Mouse (Mus musculus) heart, postnatal 4 days (tissue): ENCODE data around the gene Glis1. TPM values are rescaled to one million over a fixed set of nuclear protein-coding genes. Genes with fewer than 3 reads are reported as not detected.

Source experiments
- DNase-seq: peaks from one replicate; pipeline ENCODE4 v3.0.0; 2021
- total RNA-seq, 2 experiments: library from RNA; stranded (reverse); gene quantifications; 2 replicates each; pipeline ENCODE4 v1.2.3; 2021

Glis1 gene
- total RNA-seq, 2 experiments from 2014 or later = 0.26 to 0.79 TPM

DNA sequence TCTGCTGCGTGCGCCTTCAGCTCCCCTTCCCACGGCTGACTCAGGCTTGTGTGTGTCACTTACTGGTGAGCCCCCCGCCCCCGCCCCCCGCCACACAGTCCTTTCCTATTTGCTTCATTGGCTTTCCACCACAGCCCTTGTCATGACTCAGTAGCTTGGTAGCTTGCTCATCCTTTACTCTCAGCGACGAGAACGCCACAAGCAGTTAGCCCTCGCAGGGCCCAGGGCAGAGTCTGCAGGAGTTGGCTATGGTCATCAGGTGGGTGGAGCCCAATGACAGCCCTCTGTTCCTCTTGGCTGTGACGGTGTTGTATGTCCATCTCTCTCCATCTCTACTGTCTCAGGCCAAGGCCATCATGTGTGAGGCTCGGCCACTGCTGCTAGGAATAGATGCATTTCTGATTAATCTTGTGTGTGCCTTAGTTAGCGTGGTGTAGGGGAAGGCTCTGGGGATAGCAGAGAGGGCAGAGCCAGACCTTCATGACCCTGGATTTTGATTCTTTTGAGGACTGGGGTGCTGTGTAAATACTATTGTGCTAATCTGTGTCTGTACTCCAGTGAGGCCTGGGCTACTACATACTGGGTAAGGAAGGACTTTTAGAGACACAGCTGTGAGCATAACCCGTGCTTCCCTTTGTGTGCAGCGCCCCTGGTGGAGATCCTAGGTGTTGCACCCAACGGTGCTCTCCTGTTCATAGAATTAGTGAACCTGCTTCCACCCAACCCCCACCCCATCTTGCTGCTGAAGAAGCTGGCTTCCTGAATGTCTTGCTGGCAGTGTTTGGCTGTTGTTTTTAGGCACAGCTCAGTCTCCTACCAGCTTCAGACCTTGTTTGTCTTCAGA lies 19.0 kb downstream of the Glis1 start:
- peak; percentile 93 for DNase-seq

DNA sequence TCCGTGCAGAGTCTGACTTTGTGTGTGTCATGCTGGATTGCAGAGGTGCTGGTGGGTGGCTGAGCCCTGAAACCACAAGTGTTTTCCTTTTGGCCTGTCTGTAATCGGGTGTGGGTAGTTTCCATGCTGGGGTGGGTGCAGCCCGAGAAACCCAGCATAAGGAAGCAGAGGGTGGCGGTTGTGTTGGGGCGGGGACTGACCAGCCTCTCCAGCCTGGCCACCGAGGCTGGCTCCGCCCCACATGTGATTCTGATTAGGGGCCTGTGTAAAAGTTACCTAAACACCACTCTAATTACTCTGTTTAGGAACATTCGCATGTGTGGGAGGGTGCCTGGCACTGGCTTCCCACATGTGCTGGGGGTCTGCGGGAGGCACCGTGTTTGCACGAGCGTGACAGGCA lies 23.2 kb downstream of the Glis1 start:
- DNase-seq = no peak

DNA sequence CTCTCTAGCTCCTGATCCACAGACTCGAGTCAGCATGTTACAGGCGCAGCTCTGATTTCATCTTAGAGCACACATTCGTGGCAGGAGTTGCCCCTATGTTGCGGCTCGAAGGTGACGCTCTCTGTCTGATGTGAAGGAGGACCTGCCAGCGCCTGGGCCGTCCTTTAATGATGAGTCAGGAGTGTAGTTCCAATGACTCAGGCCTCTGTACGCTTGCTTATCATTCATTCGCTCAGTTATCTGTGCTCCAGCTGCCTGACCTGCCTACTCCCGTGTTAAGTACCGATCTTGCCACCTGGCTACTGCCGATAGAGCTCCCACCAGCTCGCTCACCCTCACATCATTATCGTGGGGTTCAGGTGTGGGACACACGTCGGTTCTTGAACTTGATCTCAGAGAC lies 24.5 kb downstream of the Glis1 start:
- no peak for DNase-seq

DNA sequence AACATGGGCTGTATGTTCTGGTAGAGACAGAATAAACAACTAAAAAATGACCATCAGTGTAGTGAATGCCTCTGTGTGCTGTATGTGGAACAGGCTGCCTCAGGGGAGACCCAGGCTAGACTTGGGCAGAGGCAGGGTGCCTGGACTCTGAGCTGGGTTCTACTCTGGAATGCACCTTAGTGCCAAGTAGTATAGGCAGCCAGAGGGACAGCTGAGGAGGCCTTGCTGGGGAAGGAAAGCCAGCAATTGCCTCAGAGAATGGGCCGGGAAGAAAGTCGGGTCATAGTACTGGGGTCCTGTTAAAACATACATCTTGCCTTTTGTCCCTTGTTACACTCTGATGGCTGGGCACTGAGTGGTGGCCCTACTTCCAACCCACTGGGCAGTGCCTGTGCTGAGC lies 25.1 kb downstream of the Glis1 start:
- no peak for DNase-seq

DNA sequence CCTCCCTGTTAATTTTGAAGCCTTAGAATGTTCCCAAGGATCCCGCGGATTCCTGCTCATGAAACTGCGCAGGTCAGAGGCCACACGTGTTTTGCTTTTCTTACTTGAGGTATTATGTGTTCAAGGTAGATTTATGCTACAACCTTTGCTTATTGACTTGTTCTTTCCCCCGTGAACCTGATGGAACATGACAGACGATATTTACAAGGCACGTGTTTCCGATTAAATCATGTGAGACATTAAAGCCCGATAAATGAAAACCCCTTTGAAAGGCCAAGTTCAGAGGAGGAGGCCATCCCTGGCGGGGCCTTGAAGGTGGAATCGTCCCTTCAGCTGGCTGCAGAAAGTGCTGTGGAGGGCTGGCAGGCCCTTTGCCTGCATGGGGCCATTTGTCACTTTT lies 26.1 kb downstream of the Glis1 start:
- DNase-seq = no peak

DNA sequence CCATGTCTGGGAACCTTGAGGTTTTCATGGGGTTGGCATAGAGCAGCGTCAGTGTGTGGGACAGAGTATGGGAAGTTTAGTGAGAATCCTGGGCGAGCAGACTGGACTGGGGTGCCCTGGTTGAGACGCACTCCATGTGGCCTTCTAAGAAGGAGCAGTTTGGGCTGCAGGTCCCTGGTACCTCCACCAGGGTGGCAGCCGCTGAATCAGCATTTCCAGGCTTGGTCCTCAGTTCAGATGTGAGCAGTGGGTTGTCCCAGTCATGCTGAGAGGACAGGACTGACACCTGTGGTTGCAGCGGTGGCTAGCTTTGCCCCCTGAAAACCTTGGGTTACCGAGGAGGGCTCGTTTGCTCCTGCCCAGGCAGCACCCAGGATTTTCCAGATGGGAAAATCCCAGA lies 33.4 kb downstream of the Glis1 start:
- peak; percentile 21 for DNase-seq

DNA sequence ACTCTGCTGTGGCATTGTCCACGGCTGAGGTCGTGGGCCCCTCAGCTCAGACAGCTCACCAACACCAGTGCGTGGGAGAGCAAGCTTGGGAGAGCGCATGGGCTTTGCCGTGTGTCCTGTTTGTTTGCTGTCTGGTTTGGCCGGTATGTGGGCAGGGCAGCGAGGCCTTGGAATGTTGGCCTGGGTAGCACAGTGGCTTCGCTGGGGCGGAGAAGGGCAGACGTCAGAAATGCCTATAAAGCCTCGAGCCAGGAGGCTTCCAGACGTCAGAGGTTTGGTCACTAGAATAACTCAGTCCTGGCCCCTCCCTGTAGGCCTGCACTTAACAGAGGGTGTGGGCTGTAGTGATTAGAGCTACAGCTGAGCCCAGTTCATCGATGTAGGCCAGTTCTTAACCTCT lies 33.9 kb downstream of the Glis1 start:
- peak; percentile 57 for DNase-seq

DNA sequence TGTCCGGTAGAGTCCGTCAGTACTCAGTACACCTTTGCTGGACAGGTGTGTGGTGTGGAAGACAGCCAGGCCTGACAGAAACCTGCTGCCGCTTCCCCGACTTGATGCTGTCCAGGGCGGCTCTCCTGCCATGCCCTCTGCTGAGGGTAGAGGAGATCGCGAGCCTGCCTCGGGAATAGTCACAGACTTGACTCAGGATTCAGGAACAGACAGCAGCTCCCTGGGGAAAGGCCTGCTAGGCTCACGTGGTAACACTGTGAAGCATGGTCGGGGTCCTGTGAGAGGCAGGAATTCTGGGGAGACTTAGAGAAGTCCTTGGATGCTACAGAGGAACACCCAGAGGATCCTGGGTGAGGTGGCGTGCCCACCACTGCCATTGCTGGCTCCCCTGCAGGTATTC lies 34.4 kb downstream of the Glis1 start:
- no peak for DNase-seq

DNA sequence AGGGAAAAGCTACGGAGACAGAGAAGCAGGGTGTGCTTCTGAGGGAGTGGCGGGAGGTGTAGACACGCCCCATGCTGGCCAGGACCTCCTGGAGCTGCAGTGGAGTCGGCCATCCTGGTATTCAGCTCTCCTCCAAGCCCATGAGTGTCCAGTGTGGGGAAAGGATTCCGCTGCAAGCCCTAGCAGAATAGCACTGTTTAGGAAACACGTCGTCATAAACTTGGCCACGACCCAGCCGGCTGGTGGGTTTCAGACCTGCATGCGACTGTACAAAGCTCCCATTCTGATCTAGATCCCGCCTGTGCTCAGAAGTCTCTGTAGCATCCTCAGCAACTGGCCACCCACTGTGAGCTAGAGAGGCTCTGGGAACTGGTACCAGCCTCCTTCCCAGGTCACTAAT lies 41.9 kb downstream of the Glis1 start:
- no peak for DNase-seq

DNA sequence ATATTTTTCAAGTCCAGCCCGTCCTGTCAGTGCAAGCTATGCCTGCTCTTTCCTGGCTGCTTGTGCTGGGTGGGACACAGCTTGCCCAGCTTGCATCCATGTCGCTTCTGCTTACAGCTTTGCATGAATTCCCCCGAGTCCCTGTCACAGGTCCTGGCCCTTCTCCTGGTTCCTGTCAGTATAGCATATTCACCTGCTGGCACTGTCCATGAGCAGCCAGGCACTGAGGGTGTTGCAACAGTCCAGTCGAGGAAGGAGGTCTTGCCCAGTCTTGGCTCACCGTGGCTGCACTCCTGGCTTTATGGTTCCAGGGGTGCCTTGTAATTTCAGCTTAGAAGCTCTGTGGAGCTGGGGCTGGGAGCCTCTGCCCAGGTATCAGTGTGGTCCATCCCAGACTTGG lies 44.6 kb downstream of the Glis1 start:
- DNase-seq = no peak

DNA sequence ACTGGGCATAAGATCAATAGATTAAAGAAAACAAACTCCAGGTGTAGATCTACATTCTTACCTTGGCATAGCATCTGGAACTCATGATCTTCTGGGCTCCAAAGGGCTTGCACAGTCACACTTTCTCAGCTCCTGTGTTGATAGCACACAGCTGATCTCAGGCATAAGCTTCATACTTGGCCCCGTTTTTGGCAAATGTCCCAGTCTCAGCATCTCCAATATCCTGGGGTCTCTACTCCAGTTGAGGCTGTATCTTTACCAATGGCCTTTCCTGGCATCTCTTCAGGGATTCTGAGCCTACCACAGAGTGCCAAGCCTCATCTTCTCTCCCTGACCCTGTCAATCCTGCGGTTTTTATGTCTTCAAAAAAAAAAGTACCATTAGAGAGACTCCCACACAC lies 48.1 kb downstream of the Glis1 start:
- DNase-seq = no peak

DNA sequence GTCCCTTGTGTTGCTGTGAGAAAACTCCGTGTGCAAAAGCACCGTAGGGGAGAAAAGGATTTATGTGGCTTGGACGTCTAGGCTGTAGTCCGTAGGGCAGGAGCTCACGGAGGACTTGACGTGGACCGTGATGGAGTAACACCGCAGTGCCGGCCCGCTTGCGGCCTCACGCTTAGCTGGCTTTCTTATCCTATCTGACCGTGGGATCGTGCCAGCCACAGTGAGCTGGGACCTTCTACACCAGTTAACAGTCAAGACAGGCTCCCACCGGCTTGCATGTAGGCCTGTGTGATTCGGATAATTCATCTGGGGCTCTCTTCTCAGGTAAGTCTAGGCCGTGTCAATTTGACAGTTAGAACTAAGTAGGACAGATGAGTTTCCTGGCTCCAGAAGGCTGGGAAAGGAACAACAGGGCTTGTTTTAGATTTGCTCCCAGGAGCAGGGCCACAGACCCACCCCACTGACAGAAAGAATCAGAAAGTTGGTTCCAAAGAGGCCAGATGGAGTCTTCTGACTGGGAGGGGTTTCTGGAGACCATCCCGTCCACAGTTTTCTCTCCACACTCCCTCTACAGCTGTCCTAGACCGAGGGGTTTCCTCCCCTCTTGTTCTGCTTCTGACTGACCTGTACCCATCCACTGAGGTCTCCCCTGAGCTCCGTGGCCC lies 49.3 kb downstream of the Glis1 start:
- DNase-seq = no peak

DNA sequence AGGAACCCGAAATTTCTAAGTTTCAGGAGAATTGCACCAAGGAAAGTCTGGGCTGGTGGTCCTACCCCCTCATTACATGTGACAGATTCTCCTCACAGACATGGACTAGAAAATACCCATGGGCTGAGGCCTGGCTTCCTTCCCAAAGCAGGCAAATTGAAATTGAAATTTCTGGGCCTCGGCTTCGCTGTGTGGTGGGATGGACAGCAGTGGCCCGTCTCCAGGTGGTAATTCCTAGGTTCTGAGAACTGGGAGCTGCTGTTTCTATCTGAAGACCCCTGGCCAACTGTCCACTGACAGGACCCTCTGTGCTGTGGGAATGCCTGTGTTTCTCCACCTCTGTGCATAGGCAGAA lies 49.8 kb downstream of the Glis1 start:
- no peak for DNase-seq

DNA sequence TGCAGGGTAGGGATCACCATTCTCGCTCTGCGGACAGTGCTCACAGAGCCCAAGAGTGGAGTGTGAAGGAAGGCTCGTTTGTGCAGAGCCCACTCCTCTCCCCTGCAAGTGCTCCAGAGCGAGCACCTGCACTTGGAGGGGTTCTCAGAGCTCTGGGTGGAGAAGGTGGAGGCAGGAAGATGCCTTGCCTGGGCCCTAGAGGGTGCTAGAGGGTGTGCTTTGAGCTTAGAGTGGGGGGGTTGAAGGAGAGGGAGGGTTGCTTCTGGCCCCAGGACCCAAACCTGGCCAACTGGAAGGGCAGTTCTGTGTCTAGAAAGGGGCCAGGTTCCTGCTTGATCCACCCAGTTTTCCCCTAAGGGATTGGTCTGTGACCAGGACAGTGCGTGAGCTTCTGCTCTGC lies 51.5 kb downstream of the Glis1 start:
- no peak for DNase-seq

DNA sequence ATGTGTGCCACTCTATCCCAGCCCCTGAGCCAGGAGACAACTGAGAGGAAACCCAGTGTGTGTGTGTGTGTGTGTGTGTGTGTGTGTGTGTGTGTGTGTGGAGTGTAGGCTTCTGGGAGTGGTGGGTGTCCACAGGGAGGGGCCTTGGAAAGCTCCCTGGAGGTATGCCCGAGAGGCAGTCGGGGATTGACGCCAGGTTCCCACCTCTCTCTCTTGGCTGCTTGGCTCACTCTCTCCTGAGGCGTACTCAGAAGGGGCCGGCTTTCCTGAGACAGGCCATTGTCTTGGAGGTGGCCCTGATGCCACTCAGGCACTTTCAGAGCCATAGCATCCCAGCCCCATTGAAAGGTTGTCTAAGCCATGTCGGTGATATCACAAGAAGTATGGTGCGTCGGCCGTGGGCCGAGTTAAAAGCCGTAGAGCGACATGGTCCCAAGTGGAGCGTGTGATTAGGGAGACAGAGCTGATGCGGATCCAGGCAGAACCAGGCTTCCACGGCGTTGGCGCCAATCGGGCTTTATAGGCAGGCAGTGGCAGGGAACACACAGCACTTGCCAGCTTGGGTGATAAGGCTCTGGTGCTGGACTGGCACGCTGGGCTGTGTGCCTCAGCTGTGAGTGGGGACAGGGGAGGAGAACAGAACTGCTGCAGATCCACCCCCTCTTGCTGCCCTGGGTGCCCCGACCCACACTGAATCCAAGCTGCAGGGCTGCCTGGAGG lies 54.9 kb downstream of the Glis1 start:
- DNase-seq = peak; percentile 21

DNA sequence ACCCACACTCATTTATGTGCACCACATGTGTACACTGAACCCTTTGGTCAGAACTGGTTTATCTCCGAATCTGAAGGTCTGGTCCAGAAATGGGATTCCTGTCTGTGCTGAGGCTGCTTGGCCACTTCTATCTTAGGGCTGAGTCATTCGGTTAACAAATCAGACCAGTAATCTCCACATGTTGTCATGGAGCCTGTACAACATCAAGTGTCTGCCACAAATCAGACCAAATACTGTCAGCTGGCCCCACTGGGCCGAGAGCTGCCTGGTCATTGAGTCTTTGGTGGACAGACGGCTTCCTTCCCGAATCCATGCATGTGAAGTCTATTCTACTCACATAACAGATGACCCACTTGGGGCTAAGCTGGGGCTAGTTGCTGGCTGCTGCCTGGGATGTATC lies 58.6 kb downstream of the Glis1 start:
- DNase-seq = no peak

DNA sequence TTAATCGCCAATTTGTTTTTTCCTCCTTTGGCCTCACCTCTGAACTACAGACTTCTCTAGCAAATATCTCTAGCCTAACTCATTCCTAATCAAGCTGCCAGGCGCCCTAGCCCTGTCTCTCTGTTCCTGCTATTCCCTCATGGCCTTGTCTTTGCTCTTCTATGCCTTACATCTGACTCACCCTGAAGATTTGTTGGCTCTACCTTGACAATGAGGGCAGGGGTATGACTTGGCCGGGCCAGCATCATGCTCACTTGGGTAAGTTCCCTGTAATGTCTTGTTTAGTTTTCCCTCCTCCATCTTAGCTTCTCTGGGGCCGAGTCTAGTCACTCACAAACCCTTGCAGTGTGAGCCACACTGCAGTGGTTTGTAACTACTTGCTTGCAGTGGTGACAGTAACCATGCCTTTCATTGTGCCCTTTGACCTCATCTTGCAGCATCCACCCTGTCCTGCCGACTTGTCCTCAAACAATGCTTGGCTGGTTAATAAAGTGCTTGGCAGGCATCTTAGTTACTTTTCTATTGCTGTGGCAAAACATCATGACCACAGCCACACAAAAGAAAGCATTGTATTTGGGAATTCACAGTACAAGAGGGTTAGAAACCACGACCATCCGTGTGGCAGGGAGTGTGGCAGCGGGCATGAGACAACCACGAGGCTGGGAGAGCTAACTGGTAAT lies 61.5 kb downstream of the Glis1 start:
- no peak for DNase-seq

DNA sequence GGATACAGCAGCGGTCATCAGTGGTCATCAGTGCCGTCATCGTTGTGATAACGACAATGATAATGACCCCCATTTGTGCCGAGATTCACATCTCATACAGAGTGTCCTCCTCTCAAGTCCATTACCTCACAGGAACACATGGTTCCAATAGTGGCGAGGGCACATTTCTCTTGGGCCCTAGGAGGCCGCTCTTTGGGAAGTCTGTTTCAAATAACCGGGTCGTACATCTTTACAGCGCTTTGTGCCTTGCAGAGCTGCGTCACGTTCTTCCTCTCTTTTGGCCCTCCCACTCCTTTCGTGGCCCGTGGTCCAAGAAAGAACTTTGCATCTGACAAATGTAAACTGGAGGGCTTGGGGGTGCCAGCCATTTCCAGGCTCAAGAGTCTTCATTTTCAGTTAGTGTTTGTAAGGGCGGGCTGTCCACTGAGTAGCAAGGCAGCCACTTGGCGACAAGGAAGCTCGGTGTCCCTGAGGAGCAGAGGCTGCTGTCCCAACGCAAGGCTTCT lies 63.1 kb downstream of the Glis1 start:
- DNase-seq = no peak

DNA sequence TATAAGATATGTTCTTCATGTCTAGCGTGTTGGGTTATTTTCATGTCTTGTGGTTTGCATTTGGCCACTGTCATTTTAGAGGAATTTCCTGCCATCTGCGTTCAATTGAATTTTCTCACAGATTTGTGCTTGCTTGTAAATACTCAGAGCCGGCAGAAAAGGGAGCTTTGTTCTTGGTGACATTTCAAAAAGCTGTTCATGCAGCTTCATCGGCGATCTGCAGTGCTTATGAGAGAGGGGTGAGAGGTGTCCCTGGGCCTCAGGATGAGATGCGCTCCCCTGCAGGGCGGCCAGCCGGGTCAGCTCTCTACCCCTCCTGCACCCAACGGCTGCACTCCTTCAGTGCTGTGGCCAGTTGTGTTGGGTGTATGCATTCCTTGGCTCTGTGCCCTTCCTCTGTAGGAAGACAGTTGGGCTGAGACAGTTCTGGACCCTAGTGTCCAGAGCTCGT lies 68.2 kb downstream of the Glis1 start:
- peak; percentile 16 for DNase-seq

DNA sequence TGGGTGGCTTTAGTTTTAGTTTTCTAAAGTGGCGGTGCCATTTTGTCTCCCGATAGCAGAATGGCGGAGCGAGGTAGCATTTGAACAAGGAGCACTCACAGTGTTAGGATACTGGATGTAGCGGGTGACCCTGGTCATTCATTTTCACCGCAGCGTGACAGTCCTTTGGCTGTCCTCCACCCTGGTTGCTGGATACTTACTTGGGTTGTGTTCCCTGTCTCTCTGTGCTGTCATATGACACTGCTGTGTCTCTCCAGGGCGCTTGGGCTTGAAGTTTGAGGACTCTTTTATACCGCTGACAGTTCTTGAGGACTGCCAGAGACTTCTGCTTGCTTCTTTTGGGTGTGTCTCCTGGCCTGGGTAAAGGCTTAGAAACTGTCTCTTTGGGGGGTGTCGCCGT lies 80.6 kb downstream of the Glis1 start:
- no peak for DNase-seq

DNA sequence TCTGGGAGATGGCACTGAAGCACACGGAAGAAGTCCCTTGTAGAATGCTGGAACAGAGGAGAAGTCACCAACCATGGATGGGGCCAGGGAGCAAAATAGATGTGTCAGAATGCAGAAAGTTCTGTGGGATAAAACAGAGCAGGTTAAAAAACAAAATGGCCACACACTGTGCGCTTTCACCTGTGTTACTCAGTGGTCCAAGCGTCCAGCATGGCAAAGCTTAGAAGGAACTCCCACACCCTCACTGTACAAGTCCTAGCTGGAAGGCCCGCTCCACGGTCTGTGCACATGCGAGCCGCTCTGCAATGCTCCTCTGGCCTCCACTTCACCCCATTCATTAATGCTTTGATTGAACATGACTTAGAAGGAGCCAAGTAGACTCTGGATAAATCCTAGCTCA lies 81.2 kb downstream of the Glis1 start:
- no peak for DNase-seq

DNA sequence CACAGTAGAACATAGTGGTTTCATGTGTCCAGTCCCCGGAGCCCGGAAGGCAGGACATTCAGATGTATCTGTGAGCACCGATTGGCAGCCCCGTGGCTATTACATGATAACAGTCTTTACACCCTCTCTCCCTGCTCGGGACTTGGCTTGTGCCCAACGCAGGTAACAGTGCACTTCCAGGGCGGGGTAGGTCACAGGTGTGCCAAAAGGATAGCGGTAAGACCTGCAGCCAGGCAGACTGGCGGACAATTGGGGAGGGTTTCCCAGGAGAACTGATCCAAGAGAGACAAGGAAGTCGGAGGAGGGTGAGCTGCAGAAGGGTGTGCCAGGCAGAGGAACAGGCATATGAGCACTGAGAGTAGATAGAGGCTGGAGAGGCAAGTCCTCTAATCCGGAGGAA lies 84.4 kb downstream of the Glis1 start:
- no peak for DNase-seq

DNA sequence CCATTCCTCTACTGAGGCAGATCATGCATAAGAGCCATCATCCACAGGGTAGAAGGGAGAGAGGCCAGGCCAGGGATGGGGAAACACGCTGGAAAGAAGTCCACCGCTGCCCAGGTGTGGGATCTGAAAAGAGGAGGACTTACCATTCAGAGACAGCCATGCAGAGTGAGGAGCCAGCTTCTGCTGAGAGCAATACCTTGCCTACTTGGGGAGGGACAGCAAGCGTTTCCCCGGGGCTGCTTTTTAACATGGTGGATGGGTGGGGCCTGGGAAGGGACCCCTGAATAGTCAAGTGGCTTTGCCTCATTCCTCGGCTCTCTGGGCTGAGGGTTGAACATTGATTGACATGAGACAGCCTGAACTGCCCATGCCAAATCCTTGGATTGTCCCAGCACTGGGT lies 85.7 kb downstream of the Glis1 start:
- no peak for DNase-seq
